Mouse (Mus musculus): ENCODE measurements around the gene Spire2.

GRCm38 (mm10) chr8:123283991-123284390, 48.5 kb upstream of the Spire2 start:
- no peak for TF ChIP-seq POLR2A (IDR thresholded peaks at IDR 0.05; ENCODE audit: insufficient read depth, low read depth, low read length)
- no peak for TF ChIP-seq CTCF (IDR thresholded peaks at IDR 0.05; ENCODE audit: insufficient read depth, low read depth, low read length)

All from olfactory bulb, adult 2 months (tissue).